Mouse (Mus musculus): Measurements from ENCODE around the gene Wdr6.
A peak's percentile ranks its signal among the peaks of the same experiment; 100 is the strongest.
"Not testable (repeated sequence)": the region's sequence is repeated elsewhere in the genome, so short reads cannot be mapped to it uniquely, and the experiment has no call there.

The Wdr6 gene

DNA sequence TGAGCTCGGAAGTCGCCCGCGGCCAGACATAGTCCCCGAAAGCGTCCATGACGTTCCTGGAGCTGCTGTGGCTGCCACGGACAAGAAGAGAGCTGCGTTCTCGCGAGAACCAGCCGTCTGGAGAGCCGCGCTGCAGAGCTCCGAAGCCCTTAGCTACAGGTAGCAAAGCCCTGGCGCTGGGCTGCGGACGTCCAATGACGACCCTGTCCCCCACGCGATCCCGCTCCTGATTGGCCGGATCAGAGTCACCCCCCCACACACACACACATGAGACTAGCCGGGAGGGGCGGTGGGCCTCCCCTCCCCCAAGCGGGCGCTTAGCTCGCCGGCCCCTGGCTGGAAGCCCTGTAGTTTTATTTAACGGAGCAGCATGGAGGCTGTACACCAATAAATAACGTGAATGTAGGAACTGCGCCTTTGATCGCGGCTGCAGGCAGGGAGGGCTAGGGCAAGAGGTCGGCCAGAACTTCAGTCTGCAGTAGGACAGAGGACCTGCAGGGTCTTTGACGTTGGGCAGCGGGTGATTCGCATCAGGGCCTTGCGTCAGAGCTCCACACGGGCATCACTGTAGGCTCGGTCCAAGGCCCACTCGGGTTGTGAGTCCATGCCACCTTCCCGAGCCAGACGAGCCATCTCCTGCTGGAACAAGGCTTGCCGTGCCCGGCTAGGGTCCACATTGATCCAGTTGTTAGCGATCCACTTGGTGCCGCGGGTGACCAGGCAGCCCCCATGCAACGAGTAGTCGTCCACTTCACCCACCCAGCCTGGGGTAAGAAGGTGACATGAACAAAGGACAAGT, at the start of gene Wdr6:
Gene Wdr6 (minus strand): TSS at position 195 of the 799 bp plus-strand sequence.
- peak; percentile 77 for DNase-seq (ENCODE audit: low spot score)

DNA sequence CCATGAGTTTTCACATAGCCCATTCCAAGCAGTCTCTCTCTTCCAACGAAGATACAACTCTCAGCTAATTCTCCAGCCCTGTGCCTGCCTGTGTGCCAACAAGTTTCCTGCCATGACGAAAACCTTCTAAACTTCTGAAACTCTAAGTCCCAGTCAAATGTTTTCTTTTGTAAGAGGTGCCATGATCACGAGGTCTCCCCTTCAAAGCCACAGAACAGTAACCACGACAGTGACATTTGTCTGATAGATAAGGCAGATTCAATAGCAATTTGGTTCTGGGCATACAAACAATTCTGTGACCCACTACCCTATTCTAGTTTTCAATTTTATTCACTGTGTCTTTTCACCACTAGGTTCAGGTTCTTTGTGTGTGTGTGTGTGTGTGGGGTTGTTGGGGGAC, 49.6 kb upstream of the Wdr6 start:
- no peak for DNase-seq (ENCODE audit: low spot score)

GRCm38 (mm10) chr9:108626498-108626897, 48.0 kb upstream of the Wdr6 start:
- DNase-seq (ENCODE audit: low spot score) = no peak

GRCm38 (mm10) chr9:108617301-108617700, 38.8 kb upstream of the Wdr6 start:
- no peak for DNase-seq (ENCODE audit: low spot score)

DNA sequence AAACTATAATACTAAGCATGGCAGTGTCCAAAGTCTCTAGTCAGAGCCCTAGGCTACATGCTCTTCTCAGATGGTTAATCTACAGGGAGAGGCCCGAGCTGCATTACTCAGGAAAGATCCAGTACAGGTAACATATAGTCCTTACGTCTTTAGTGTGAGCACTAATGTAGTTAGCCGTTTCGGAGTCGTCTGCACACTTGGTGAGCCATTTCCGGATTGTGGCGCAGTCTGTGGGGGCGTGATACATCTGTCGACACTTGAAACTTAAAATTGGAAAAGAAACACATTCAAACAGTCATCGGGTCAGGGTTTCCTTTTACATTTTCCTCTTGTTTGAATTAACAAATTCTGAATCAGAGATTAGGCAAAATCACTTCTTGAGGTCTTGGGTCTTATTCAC, 32.9 kb upstream of the Wdr6 start:
- no peak for DNase-seq (ENCODE audit: low spot score)

DNA sequence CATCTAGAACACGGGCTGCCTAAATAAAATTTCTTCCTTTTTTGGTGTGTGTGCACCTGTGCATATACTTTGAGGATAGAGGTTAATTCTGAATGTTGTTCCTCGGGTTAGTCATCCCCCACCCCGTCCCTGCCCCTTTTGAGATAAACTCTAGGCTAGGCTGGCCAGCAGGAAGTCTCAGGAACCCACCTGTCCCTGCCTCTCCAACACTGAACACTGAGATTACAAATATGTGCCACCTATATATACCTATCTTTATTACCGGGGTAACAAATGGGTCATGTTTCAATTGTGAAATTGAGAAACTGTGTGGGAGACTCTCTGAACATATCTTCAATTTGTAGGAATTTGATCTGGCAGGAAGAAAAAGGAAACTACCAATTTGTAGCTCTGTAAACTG, 30.4 kb upstream of the Wdr6 start:
- no peak for DNase-seq (ENCODE audit: low spot score)

DNA sequence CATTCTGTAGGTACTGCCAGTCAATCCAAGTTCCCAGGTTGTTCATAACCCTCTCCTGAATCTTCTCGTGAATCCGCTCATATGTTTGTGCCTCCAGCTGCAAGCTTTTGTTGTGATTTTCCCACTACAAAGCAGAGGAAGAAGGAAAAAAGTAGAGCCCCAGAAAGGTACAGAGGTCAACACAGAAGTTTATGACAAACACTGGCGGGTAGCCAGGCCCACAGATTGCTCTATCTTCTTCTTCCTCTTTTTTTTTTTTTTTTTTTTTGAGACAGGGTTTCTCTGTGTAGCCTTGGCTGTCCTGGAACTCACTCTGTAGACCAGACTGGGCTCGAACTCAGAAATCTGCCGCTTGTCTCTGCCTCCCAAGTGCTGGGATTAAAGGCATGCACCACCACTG, 29.4 kb upstream of the Wdr6 start:
- DNase-seq (ENCODE audit: low spot score) = not testable (repeated sequence)

DNA sequence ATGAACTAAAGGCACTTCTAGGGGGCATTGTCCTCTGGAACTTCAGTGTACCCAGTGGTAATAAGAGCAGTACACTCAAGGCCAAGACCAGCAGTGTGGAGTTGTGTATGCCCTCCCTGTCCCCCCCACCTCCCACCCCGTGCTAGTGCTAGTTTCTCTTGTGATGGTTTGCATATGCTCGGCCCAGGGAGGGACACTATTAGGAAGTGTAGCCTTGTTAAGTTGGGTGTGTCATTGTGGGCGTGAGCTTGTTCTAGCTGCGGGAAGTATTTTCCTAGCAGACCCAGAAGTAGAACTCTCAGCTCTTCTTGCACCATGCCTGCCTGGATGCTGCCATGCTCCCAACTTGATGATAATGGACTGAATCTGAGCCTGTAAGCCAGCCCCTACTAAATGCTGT, 23.4 kb upstream of the Wdr6 start:
- no peak for DNase-seq (ENCODE audit: low spot score)

DNA sequence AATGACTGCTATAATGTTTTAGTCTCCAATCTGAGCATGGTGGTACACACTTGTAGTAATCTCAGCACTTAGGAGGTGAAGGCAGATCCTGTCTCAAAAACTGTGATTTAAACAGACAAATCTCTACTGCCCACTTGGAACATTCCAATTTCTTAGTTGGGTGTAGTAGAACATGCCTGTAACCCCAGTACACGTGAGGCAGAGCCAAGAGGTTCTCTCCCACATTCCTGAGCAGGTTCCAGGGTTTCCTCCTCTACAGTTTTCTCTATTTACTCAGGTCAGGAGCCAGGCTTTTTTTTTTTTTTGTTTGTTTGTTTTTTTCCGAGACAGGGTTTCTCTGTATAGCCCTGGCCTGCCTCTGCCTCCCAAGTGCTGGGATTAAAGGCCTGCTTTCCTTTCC, 21.5 kb upstream of the Wdr6 start:
- no peak for DNase-seq (ENCODE audit: low spot score)

GRCm38 (mm10) chr9:108599021-108599566, 20.6 kb upstream of the Wdr6 start:
- DNase-seq (ENCODE audit: low spot score) = no peak

- DNase-seq (ENCODE audit: low spot score) = no peak
Measured at GRCm38 (mm10) chr9:108596998-108597764, 18.6 kb upstream of the Wdr6 start, which contains the start of gene P4htm. TSS of gene P4htm (minus strand) at chr9:108597667.

DNA sequence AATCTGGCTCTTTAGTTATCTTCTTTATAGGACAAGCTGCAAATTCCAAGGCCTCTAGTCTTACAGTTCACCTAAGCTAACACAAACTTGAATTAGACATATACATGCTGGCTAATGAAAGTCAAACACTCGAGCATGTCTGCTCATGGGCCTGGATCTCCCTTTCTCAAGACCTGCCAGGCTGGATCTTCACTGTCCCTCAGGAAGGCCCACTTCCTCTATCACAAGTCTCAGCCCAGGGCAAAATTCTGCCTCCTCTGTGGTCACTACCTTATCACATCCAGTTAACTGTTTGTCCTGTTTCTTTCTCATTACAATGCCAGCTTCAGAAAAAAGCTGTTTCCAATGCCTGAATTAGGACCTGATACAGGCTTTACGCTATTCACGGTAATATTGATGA, 15.8 kb upstream of the Wdr6 start:
- DNase-seq (ENCODE audit: low spot score) = no peak

- no peak for DNase-seq (ENCODE audit: low spot score)
Measured at GRCm38 (mm10) chr9:108591462-108591861, 12.9 kb upstream of the Wdr6 start.

DNA sequence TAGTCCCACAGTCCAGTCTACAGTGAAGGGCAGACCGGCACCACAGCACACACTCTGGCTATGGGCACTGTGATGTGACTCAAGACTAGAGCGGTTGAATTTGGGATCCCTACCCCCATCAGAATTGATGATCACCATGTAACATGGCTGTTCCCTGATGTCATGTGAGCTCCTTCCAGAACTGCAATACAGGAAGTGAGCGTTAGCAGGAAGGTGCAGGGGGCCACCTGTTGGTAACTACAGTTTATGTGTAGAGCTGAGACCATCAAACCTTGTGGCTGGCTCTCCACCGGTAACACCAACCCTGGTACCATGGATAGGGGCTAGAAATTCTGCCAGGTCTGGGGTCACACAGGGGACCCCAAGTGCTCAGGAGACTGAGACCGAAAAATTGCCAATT, 10.7 kb upstream of the Wdr6 start:
- no peak for DNase-seq (ENCODE audit: low spot score)

DNA sequence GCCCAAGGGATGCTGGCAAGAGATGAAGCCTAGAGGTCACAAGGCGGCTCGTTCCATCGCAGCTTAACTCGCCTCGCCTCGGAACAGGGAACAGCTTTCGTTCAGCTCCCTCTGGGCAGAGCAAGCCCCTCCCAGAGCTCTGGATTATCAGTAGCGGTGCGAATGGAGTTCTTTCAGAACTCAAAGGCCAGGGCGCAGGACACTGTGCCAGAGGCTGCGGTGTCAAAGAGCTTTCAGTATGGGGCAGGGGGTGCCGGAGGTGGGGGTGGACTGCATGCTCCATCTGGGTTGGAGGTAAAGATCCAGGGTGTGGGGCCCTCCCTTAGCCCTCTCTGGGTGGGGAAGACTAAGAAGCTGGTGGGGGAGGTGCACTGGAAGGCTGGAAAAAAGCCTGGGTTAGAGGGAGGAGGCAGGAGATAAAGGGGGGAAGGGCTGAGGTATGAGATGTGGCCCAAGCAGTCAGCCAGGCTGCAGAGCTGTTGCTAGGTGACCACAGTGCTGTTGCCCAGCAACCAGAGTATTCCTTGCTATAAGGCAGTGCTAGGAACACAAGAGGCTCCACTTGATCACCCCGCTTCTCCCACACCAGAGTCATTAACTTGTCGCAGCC, 9.1 kb upstream of the Wdr6 start:
- DNase-seq (ENCODE audit: low spot score) = peak; percentile 79

DNA sequence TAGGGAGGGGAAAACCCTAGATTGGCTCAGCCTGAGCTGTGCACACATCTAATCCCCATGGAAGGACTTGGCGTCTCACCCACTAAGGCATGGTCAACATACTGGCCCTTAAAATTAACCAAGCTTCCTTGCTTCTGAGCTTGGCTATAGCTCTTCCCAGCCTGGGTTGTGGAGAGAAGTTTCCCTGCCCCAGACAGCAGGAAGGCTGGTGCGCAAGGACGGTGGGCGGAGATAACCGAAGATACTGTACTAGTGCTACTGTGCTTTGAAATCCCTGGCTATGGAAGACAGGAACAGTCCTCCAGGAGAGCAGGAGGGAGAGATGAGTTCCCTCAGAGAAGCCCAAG, 778 bp upstream of the Wdr6 start:
- DNase-seq (ENCODE audit: low spot score) = no peak

GRCm38 (mm10) chr9:108577934-108578544, 500 bp downstream of the Wdr6 start:
- no peak for DNase-seq (ENCODE audit: low spot score)

DNA sequence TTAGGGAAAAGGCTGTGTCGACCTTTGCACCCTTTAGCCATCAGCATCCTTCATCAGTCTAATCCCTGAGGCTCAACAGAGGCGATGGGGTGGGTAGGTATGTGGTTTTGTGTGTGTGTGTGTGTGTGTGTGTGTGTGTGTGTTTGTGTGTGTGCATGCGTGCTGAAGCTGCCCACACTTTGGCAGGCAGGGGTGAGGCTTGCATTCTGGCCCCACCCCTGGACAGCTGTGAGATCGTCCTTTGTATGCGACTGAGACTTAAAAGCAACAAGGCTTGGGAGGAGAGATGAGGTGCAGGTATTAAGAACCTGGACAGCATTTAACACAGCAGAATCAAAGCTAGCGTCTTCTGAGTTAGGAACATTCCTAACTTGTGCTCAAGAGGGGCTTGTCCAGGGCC, 1.5 kb downstream of the Wdr6 start:
- no peak for DNase-seq (ENCODE audit: low spot score)

GRCm38 (mm10) chr9:108575321-108576297, 2.9 kb downstream of the Wdr6 start:
- DNase-seq (ENCODE audit: low spot score) = no peak

DNA sequence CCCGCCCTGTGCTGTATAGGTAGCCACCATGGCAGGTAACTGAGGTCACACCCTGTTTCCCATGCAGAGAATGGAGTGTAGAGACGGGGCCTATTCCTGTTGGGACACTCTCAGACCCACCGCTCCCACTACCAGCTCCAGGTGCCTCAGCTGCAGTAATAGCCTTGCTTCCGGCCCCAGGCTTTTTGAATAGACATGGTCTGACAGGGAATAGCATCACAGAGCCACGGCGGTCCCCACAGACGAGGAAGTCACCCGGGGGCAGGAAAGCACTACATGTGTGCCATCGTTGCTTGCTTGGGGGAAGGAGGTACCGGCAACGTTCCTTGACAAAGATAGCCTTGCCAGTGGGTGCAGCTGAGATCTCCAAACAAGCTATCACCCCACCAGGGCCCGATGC, 3.6 kb downstream of the Wdr6 start:
- no peak for DNase-seq (ENCODE audit: low spot score)
